Mouse (Mus musculus): ENCODE data around the gene Syngap1. TPM values are rescaled to one million over a fixed set of nuclear protein-coding genes. Genes with fewer than 3 reads are reported as not detected.

Gene Syngap1
- polyA plus RNA-seq, 1 experiment, result 7.6 TPM

DNA sequence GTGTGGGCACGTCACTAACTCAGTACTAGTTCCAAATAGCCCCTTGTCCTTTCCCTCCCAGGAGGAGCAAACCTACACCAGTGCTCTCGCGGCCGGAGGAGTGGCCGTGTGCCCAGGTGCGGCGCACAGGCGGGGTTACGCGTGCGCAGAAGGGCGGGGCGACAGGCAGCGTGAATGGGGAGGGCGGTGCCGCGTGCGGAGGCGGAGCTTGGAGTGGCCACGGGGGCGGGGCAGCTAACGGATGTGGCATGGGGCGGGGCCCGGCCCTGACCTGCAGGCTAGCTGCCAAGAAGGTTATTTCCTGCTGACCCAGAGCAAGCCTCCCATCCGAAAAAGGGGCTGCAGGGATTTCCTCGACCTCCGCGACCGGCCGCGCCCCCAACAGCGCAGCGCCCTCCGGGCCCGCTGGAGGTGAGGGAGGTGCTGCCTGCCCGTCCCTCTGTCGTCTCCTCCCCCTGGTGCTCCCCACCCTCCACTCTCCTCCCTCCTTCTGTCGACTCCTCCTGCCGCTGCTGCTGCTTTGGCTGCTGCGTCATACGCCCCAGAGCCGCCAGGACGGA is 8.1 kb upstream of the Syngap1 start, which contains the start of gene Phf1:
Gene Phf1, plus strand, starts transcription at position 214 of the 560 bp plus-strand sequence.
- Histone ChIP-seq H3K36me3 (ENCODE audit: control insufficient read depth, insufficient read depth, low read length) (no peaks in the 10 kb centered on the region; the same call in 1 of the 2 replicates), H3K4me3 (ENCODE audit: control insufficient read depth, insufficient read depth, low read length) (peak within 1 kb of the TSS; percentile 75), H3K27me3 (ENCODE audit: control insufficient read depth, insufficient read depth, low read length) (no peaks in the 10 kb centered on the region), H3K27ac (ENCODE audit: control insufficient read depth, insufficient read depth, low read length) (peak within 1 kb of the TSS; percentile 19; the same call in 1 of the 2 replicates), H3K4me1 (replicated peaks; ENCODE audit: control insufficient read depth, insufficient read depth, low read length) (peaks cover 23% of the 10 kb centered on the region)
- peak; percentile 99 for DNase-seq
- whole genome bisulfite sequencing, result 2% methylated on average over 43 of the region's 43 CpGs
- TF ChIP-seq CTCF (IDR thresholded peaks at IDR 0.05; ENCODE audit: borderline replicate concordance, control insufficient read depth, extremely low read depth, insufficient read depth, low read length, poor library complexity) (no peak; the same call in 1 of the 2 replicates), POLR2A (IDR thresholded peaks at IDR 0.05; ENCODE audit: control insufficient read depth, extremely low read depth, insufficient read depth, low read length, poor library complexity) (peak; percentile 34; the same call in 1 of the 2 replicates)

DNA sequence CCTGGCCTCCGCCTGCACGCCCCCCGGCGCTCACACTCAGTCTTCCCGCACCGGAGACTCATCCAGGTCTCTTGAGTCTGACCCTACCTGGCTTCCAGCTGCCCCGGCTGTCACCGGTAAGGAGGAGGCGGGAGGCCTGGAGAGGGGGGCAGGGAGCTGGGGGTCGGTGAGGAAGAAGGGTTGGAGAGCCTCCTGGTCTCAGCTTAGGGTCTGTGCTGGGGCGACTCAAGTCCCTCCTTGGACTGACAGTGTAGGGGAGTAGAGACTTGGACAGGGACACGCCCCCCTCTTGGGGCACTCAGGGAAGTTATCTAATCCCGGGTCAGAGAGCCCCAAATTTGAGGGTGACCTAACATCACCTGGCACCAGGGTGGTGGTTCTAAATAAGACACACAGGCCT is 7.6 kb upstream of the Syngap1 start:
- H3K36me3 ChIP-seq (ENCODE audit: control insufficient read depth, insufficient read depth, low read length), result no peaks in the 10 kb centered on the region; the same call in 1 of the 2 replicates
- TF ChIP-seq POLR2A (IDR thresholded peaks at IDR 0.05; ENCODE audit: control insufficient read depth, extremely low read depth, insufficient read depth, low read length, poor library complexity) (peak; percentile 8; the same call in 1 of the 2 replicates), CTCF (IDR thresholded peaks at IDR 0.05; ENCODE audit: borderline replicate concordance, control insufficient read depth, extremely low read depth, insufficient read depth, low read length, poor library complexity) (no peak)
- WGBS, result 5% methylated on average over 13 of the region's 13 CpGs
- peak overlapping the region; percentile 75 for H3K4me3 ChIP-seq (ENCODE audit: control insufficient read depth, insufficient read depth, low read length)
- peaks cover 28% of the 10 kb centered on the region for H3K4me1 ChIP-seq (replicated peaks; ENCODE audit: control insufficient read depth, insufficient read depth, low read length)
- no peaks in the 10 kb centered on the region for H3K27me3 ChIP-seq (ENCODE audit: control insufficient read depth, insufficient read depth, low read length)
- H3K27ac ChIP-seq (ENCODE audit: control insufficient read depth, insufficient read depth, low read length), result no peak overlapping the region
- DNase-seq, result no peak

DNA sequence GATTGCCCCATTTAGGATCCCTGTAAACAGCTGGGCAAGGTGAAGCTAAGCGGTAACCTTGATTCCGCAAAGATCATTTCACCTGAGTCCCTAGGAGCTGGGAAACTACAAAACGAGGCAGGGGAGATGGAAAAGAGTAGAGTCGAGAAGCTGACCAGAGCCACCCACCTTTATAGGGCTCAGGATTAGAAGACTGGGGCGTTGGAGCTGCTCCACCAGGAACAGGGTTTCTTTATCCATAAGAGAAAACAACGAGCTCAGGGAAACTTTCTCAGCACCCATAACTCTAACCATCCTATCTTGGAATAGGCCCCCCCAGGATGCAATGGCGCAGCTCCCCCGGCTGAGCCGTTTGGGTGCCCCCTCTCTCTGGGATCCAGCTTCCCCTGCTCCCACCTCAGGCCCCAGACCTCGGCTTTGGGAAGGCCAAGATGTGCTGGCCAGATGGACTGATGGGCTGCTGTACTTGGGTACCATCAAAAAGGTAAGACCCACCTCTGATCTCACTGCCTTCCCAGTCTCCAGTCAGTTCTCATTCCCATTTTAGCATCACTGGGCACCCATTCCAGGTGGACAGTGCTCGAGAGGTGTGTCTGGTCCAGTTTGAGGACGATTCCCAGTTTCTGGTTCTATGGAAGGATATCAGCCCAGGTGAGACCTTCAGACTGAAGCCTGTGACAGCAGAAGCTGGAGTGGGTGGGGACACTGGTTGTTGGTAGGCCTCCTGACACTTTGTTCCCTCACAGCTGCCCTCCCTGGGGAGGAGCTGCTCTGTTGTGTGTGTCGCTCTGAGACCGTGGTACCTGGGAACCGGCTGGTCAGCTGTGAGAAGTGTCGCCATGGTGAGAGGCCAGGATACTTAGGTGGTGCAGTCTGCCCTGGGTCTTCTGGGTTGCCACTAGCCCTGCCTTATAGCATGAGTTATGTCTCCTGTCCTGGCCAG is 6.9 kb upstream of the Syngap1 start:
- no peak for DNase-seq
- TF ChIP-seq CTCF (IDR thresholded peaks at IDR 0.05; ENCODE audit: borderline replicate concordance, control insufficient read depth, extremely low read depth, insufficient read depth, low read length, poor library complexity) (no peak), POLR2A (IDR thresholded peaks at IDR 0.05; ENCODE audit: control insufficient read depth, extremely low read depth, insufficient read depth, low read length, poor library complexity) (no peak)
- 90% methylated on average over 16 of the region's 16 CpGs for WGBS
- H3K36me3 ChIP-seq (ENCODE audit: control insufficient read depth, insufficient read depth, low read length), result no peaks in the 10 kb centered on the region; the same call in 1 of the 2 replicates
- H3K4me3 ChIP-seq (ENCODE audit: control insufficient read depth, insufficient read depth, low read length), result peak overlapping the region; percentile 75; the same call in 1 of the 2 replicates
- H3K27me3 ChIP-seq (ENCODE audit: control insufficient read depth, insufficient read depth, low read length), result no peaks in the 10 kb centered on the region
- no peak overlapping the region for H3K27ac ChIP-seq (ENCODE audit: control insufficient read depth, insufficient read depth, low read length)
- peaks cover 31% of the 10 kb centered on the region for H3K4me1 ChIP-seq (replicated peaks; ENCODE audit: control insufficient read depth, insufficient read depth, low read length)

DNA sequence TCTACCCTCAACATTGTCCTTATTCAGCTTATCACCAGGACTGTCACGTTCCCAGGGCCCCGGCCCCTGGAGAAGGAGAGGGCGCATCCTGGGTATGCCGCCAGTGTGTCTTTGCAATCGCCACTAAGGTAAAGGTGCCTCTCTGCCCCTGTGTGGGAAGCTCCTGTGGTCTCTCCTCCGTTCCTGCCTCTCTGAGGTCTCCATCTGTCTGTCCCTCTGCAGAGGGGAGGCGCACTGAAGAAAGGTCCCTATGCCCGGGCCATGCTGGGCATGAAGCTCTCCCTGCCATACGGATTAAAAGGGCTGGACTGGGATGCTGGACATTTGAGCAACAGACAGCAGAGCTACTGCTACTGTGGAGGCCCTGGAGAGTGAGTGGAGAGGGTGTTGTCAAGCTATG is 6.0 kb upstream of the Syngap1 start:
- H3K36me3 ChIP-seq (ENCODE audit: control insufficient read depth, insufficient read depth, low read length), result no peaks in the 10 kb centered on the region; the same call in 1 of the 2 replicates
- no peaks in the 10 kb centered on the region for H3K27me3 ChIP-seq (ENCODE audit: control insufficient read depth, insufficient read depth, low read length)
- H3K4me3 ChIP-seq (ENCODE audit: control insufficient read depth, insufficient read depth, low read length), result no peak overlapping the region
- WGBS, result 97% methylated on average over 9 of the region's 9 CpGs
- no peak overlapping the region for H3K27ac ChIP-seq (ENCODE audit: control insufficient read depth, insufficient read depth, low read length)
- H3K4me1 ChIP-seq (replicated peaks; ENCODE audit: control insufficient read depth, insufficient read depth, low read length), result peaks cover 33% of the 10 kb centered on the region
- DNase-seq, result no peak
- TF ChIP-seq CTCF (IDR thresholded peaks at IDR 0.05; ENCODE audit: borderline replicate concordance, control insufficient read depth, extremely low read depth, insufficient read depth, low read length, poor library complexity), result no peak
- TF ChIP-seq POLR2A (IDR thresholded peaks at IDR 0.05; ENCODE audit: control insufficient read depth, extremely low read depth, insufficient read depth, low read length, poor library complexity), result no peak

DNA sequence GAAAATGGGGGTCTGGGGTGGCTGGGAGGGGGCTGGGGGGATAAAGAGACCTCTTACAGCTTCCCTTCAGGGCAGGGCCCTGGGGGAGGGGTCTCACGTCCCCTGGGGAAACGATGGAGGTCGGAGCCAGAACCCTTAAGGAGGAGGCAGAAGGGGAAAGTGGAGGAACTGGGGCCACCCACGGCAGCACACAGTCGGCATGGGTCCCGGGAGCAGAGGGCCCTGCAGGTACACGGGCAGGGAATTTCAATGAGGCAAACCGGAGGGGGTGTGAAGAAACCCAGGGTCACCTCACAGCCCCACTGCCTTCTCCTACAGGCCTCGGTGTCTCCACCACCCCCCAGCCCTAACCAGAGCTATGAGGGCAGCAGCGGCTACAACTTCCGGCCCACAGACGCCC is 4.6 kb upstream of the Syngap1 start:
- peaks cover 41% of the 10 kb centered on the region for H3K4me1 ChIP-seq (replicated peaks; ENCODE audit: control insufficient read depth, insufficient read depth, low read length)
- H3K27ac ChIP-seq (ENCODE audit: control insufficient read depth, insufficient read depth, low read length), result no peak overlapping the region
- DNase-seq, result no peak
- H3K4me3 ChIP-seq (ENCODE audit: control insufficient read depth, insufficient read depth, low read length), result no peak overlapping the region
- WGBS, result 95% methylated on average over 12 of the region's 12 CpGs
- TF ChIP-seq POLR2A (IDR thresholded peaks at IDR 0.05; ENCODE audit: control insufficient read depth, extremely low read depth, insufficient read depth, low read length, poor library complexity) (no peak), CTCF (IDR thresholded peaks at IDR 0.05; ENCODE audit: borderline replicate concordance, control insufficient read depth, extremely low read depth, insufficient read depth, low read length, poor library complexity) (no peak)
- no peaks in the 10 kb centered on the region; the same call in 1 of the 2 replicates for H3K36me3 ChIP-seq (ENCODE audit: control insufficient read depth, insufficient read depth, low read length)
- H3K27me3 ChIP-seq (ENCODE audit: control insufficient read depth, insufficient read depth, low read length), result no peaks in the 10 kb centered on the region

DNA sequence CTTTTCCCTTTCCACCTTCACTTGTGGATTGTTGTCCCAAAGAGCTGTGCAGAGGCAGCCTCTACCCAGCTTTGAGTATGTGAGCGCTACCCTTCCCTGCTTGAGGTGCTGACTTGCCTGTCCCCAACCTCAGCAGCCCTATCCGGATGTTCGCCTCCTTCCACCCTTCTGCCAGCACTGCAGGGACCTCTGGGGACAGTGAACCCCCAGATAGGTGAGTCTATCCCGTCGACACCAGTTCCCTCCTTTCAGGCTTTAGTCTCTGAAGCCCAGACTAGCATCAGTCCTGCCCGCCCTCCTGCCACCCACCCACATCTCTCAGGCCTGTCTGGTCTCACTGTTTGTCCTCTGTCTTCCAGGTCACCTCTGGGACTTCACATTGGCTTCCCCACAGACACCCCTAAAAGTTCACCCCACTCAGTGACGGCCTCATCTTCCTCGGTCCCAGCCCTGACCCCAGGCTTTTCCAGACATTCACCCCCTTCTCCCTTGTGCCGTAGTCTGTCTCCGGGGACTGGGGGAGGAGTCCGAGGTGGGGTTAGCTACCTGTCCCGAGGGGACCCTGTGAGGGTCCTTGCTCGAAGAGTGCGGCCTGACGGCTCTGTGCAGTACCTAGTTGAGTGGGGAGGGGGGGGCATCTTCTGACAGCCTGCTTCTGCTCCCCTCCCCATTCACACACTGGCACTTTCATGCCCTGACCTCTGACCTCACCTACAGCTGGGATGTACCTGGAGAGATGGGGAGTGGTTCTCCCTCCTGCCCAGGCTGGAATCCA is 3.9 kb upstream of the Syngap1 start:
- Histone ChIP-seq H3K4me1 (replicated peaks; ENCODE audit: control insufficient read depth, insufficient read depth, low read length) (peaks cover 41% of the 10 kb centered on the region), H3K27me3 (ENCODE audit: control insufficient read depth, insufficient read depth, low read length) (no peaks in the 10 kb centered on the region), H3K4me3 (ENCODE audit: control insufficient read depth, insufficient read depth, low read length) (no peak overlapping the region), H3K27ac (ENCODE audit: control insufficient read depth, insufficient read depth, low read length) (no peak overlapping the region), H3K36me3 (ENCODE audit: control insufficient read depth, insufficient read depth, low read length) (no peaks in the 10 kb centered on the region; the same call in 1 of the 2 replicates)
- DNase-seq, result no peak
- 95% methylated on average over 15 of the region's 15 CpGs for WGBS
- TF ChIP-seq POLR2A (IDR thresholded peaks at IDR 0.05; ENCODE audit: control insufficient read depth, extremely low read depth, insufficient read depth, low read length, poor library complexity), result no peak
- no peak for TF ChIP-seq CTCF (IDR thresholded peaks at IDR 0.05; ENCODE audit: borderline replicate concordance, control insufficient read depth, extremely low read depth, insufficient read depth, low read length, poor library complexity)
